Mouse (Mus musculus): ENCODE results near the gene 1700125H20Rik.
"Not testable (repeated sequence)": the region's sequence is repeated elsewhere in the genome, so short reads cannot be mapped to it uniquely, and the experiment has no call there.

1700125H20Rik gene

GRCm38 (mm10) chr11:85170058-85170740 is at the start of gene 1700125H20Rik:
Gene 1700125H20Rik (plus strand): TSS chr11:85170404.
- DNase-seq (ENCODE audit: low spot score in 2 of 2): peak; percentile 67 to 69

GRCm38 (mm10) chr11:85122073-85122472 is 48.1 kb upstream of the 1700125H20Rik start:
- no peak for DNase-seq (ENCODE audit: low spot score in 2 of 2)

DNA sequence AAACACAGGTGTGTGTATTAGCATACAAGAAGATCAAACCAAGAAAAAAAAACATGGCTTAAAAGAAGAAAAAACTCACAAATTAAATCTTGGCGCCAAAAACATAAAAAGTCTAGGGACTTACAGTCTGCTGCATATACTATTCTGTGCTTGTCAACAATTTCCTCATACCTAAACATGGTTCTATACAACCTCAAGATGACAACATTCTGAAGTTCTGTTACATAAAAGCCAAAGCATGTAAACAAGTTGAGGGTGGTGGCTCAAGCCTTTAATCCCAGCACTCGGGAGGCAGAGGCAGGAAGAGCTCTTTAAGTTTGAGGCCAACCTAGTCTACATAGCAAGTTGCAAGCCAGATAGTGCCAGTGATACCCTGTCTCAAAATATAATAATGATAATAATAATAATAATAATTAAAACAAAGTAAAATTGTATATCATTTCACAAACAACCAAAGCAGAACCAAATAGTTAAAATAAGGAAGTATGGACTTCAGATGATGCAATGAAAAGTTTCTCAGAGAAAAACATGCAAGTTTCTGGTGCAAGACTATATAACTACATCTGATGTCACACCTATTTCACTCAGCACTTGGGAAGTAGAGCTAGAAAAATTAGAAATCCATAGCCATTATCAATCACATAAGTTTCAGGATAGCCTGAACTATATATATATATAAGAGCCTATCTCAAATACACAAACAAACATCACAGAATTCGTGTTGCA is 46.8 kb upstream of the 1700125H20Rik start:
- no peak for DNase-seq (ENCODE audit: low spot score in 2 of 2)

DNA sequence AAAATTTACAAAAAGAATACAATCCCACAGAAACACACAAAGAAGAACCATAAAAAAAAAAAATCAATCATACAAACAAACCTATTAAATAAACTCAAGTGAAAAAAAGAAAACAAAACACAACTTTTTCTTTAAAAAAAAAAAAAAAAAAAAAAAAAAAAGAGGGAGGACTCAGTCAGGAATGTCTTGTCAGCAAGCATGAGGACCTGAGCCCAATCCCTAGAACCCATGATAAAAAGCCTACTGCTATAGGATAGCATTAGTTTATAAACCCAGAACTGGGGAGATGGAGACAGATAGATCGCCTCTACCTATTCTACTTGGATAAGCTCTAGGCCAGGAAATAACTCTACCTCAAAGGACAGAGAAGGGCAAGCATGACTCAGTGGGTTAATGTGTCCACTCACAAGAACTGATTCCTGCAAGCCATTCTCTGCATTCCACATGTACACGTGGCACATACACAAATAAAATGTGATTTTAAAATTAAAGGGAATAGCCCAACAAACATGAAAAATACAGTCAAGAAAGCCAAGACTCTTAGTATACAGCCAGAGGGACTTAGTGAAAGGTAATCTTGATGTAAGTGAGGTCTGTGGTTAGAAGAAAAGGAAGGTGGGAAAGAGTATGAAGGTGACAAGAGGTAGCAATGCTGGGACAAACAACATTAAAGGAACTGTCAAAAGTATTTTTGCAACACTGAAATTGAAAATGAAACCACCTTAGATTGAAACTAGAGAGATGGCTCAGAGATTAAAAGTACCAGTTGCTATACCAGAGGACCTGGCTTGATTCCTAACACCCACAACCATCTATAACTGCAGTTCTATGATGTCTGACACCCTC is 43.7 kb upstream of the 1700125H20Rik start:
- DNase-seq (ENCODE audit: low spot score in 2 of 2): no peak

DNA sequence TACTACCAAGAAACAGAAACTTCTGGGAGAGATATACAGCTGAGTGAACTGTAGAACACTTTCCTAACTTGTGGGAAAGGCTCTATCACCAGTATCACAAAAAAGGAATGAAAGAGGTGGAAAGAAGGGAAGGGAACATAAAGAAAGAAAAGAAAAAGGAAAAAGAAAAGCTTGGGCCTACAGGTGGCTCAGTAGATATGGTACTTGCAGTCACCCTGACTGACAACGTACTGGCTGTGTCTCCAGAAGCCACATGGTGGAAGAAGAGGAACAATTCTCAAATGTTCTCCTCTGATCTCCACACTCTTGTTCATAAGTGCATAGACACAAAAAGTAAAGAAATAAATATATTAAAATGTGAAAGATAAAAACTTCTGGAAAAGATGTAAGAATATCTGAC is 41.3 kb upstream of the 1700125H20Rik start:
- no peak for DNase-seq (ENCODE audit: low spot score in 2 of 2)

GRCm38 (mm10) chr11:85131542-85131941 is 38.7 kb upstream of the 1700125H20Rik start:
- DNase-seq (ENCODE audit: low spot score in 2 of 2): no peak

GRCm38 (mm10) chr11:85138776-85139474 is 31.3 kb upstream of the 1700125H20Rik start:
- peak in 1 of 2 experiments; percentile 3 for DNase-seq (ENCODE audit: low spot score in 2 of 2)

DNA sequence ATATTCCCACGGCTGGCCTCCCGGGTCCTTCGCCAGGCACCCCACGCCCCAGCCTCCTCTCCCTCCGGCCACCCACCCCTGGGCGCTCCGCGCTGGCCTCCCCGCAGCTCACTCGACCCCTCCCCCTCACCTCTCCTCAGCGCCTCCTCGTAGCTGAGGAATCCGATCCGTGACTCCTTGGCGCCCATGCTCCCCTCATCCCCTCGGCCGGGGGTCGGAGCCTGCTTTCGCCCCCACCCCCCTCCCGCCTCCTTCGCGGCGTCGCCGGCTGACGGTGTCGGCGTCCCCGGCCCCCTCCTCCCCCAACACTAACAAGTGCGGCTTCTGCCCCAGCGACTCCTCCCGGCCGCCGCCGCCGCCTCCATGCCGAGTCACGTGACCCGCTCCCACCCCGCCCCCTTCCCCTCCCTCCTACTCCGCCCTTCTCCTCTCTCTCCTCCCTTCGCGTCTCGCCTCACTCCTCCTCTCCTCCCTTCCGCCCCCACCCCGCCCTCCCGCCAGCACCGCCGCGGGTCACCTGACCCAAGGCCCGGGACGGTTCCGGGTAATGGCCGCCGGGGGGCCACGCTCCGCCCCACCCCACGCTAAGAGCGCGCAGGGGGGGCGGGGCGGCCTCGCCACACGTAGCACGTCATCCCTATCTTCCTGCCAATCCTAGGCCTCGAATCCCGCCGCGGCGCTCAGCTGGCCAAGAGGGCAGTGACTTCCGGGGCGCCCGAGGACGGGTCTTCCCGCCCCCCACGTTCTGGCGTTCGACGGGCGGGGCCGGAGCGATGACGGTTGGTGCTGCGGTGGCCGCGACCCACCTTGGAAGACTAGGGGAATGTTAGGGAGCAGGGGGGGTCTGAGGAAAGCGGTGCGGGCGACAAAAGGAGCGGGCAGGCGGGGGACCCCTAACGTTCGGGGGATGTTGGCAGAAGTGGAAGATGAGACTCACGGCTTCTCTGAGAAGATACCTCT is 30.3 kb upstream of the 1700125H20Rik start, which contains the start of gene Usp32:
Usp32 (minus strand) TSS at position 581 of the 960 bp plus-strand sequence.
- peak; percentile 95 to 96 for DNase-seq (ENCODE audit: low spot score in 2 of 2)

DNA sequence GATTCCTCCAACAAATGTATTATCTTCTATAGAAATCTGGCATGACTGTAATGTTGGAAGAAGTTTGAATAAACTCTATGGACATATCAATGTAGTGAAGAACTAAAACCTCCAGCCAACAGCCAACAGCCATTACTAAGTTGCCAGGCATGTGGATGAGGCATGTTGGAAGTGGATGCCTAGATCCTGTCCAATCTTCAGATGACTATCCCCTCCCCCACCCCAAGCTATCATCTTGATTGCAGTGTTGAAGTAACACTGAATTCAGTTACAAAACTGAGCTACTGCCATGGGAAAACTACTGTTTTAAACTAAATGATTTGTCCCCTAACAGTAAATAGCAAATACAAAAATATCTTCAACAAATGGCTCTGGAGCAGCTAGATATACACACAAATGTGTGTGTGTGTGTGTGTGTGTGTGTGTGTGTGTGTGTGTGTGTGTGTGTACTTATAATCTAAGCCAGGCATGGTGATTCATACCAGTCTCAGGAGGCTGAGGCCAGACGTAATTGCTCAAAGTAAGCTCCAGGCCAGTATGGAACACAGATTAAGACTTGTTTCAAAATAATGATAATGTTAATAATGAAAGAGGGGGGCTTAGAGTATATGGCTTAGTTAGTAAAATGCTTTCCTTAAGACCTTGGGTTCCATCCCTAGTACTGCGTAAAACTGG is 17.8 kb upstream of the 1700125H20Rik start:
- DNase-seq (ENCODE audit: low spot score in 2 of 2): no peak

DNA sequence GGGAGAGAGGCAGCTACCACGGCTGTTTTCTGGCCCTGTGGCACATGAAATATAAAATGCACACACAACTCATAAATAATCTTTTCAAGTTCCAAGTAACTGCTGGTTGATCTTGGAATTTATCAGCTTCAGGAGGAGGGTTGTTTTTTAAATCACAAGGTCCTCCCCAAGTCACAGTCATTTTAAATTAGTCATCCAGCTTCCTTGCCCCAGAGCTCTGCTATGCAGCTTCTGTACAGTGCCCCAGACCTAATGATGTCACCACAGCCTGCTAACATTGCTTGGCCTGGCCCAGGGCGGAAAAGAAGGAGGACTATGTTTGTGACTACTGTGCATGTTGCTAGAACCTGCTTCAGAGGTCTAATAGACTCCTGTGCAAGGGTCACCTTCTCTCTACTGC is 12.9 kb upstream of the 1700125H20Rik start:
- no peak for DNase-seq (ENCODE audit: low spot score in 2 of 2)

- not testable (repeated sequence) for DNase-seq (ENCODE audit: low spot score in 2 of 2)
Observed at GRCm38 (mm10) chr11:85163014-85163413, 7.2 kb upstream of the 1700125H20Rik start.

DNA sequence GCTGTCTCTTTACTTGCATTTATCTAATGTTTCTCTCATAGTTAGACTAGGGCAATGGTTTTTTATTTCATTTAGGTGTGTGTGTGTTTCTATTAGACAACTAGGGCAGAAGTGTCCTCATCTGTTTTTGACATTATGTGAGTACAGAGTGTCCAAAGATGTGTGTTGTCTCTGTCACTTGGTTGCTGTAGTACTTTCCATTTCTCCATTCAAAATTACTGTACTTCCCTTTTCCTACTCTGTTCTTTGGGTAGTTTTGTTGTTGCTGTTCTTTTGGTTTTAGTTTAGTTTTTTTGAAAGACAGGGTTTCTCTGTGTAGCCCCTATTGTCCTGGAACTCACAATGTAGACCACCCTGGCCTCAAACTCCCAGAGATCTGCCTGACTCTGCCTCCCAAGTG is 5.8 kb upstream of the 1700125H20Rik start:
- DNase-seq (ENCODE audit: low spot score in 2 of 2): no peak

GRCm38 (mm10) chr11:85167503-85167902 is 2.7 kb upstream of the 1700125H20Rik start:
- DNase-seq (ENCODE audit: low spot score in 2 of 2): no peak

DNA sequence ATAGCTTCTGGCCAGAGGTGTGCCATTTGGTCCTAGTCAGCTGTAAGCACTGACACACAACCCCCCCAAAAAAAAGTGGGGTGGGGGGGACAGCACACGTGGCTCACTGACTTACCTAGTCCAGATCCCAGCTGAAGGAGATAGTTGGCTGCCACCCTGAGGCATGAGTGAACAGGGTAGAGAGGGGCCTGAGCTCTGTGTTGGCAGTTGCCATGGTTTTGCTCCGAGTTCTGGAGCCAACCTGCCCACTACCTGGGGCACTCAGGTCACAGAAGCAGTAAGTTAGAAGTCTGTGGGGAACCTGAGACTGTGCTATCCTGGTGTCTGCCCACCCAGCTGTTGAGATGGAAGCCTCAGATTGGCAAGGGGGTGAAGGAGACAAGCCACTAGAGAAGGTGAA is 629 bp downstream of the 1700125H20Rik start:
- DNase-seq (ENCODE audit: low spot score in 2 of 2): no peak

GRCm38 (mm10) chr11:85175941-85176340 is 5.7 kb downstream of the 1700125H20Rik start:
- DNase-seq (ENCODE audit: low spot score in 2 of 2): no peak

DNA sequence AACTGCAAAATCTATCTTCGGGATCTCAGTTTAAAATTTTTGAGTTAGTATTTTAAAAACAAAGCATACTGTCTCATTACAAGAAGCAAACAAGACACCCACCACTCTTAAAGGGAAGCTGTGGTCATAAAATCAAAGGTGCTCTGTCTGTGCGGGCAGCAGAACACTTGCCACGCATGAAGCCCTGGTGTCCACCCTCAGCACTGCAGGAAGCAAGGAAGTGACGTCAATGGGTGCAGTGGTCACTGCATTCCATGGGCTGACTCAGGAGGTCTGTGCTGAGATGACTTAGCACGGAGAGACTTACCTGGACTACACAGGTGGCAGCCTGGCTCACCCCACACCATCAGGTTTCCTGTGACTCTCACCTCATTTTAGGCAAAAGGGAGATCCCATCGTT is 7.6 kb downstream of the 1700125H20Rik start:
- no peak for DNase-seq (ENCODE audit: low spot score in 2 of 2)

GRCm38 (mm10) chr11:85178413-85178812 is 8.2 kb downstream of the 1700125H20Rik start:
- DNase-seq (ENCODE audit: low spot score in 2 of 2): no peak

DNA sequence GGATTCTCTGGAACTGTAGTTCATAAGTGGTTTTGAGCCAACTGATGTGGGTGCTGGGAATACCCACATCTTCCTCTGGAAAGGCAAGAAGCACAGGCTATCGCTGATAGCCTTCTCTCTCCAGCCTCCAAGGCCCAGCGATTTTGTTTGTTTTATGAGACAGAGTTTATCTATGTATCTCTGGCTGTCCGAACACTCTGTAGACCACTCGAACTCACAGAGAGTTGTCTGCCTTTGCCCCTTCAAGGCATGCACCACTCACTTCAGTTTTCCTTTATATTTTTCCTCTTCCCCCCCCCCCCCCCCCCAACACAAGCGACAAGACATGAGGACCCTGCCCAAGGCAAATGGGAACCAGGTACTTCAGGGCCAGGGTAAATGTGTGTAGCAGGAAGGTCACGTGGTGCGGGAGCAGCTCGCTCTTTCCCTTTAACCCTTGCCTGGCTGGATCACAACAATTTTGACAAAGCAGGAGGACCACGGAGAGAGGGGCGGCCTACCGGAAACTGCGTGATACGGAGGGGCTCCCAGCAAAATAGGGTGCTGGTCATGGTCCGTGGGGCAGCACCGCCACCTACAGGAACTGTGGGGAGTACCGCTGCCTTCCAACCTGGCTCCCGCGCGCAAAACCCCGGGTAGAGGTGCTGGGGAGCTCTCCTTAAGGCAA is 12.5 kb downstream of the 1700125H20Rik start:
- peak; percentile 39 to 46 for DNase-seq (ENCODE audit: low spot score in 2 of 2)

GRCm38 (mm10) chr11:85183284-85183779 is 13.1 kb downstream of the 1700125H20Rik start:
- DNase-seq (ENCODE audit: low spot score in 2 of 2): no peak
